Mouse (Mus musculus) thymus, adult 2 months (tissue): Measurements from ENCODE around the gene Shh.

Experiments used
- CTCF ChIP-seq: fragments of 200-500 bp; IDR thresholded peaks from 2 replicates; pipeline ENCODE4 v1.5.1; 2012; ENCODE audit warnings: mild to moderate bottlenecking, control low read depth, low read length, moderate library complexity, borderline replicate concordance; ENCODE audit not compliant: control insufficient read depth, poor library complexity, insufficient read depth; ENCODE audit errors: extremely low read depth
- POLR2A ChIP-seq: fragments of 200-500 bp; IDR thresholded peaks from 2 replicates; pipeline ENCODE4 v1.6.1; 2012; ENCODE audit warnings: mild to moderate bottlenecking, low read length, control low read depth, moderate library complexity; ENCODE audit not compliant: control insufficient read depth, poor library complexity, insufficient read depth; ENCODE audit errors: extremely low read depth

DNA sequence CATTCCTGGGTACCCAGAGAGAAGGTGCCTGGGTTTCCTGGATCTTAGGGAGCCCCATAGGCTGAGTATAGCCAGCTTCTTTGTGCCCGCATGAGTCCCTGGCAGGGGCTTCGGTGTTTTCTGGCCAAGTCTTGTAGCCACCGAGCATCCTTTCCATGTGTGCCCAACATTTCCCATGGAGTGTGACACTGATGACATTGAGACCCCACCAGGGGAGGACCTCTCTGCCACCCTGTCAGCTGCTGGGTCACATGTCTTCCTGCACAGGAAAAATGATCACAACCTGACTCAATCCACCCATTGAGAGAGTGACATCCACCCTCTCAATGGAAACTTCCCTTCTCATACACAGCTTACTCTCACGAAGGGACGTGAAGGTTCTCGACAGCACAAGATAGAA is 12.5 kb downstream of the Shh start:
- no peak for TF ChIP-seq CTCF
- no peak for TF ChIP-seq POLR2A
